Mouse (Mus musculus) layer of hippocampus, postnatal 10 days (tissue): ENCODE results near the gene Tpi1. TPM values are rescaled to one million over a fixed set of nuclear protein-coding genes. Genes with fewer than 3 reads are reported as not detected.
"Not testable (repeated sequence)": the region's sequence is repeated elsewhere in the genome, so short reads cannot be mapped to it uniquely, and the experiment has no call there.

ENCODE experiments used
- DNase-seq, 2 experiments: peaks; one replicate each; pipeline ENCODE4 v3.0.0; 2021; ENCODE audit warnings: low spot score in 2 of 2
- total RNA-seq, 2 experiments: library from RNA; stranded (reverse); gene quantifications; 2 replicates each; pipeline ENCODE4 v1.2.3; 2021

The Tpi1 gene
- total RNA-seq, 2 experiments from 2014 or later = 466 to 472 TPM

DNA sequence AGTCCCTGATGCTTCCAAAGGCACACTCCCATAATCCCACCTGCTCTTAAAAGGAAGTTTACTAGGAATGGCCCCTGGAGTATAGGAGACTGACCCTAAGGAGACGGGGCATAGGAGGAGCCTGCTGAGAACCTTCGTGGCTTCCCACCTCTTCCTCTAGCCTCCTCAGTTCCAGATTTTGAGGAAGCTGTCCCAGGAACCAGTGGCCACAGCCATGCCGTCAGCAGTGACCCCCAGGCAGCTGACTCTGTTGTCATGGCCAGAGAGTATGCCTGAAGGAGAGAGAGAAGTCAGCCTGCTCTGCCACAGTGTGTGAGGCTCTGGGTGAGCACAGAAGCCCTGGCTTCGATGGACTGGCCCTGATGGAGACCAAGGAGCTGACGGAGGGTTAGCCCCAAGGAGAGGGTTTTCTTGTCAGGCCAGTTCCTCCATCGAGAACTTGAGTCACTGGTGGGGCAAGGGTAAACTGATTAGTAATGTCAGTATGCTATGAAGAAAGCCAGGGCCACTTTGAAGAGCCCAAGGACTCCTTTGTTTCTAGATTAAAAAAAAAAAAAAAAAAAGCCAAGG, 20.5 kb upstream of the Tpi1 start:
- DNase-seq = no peak

DNA sequence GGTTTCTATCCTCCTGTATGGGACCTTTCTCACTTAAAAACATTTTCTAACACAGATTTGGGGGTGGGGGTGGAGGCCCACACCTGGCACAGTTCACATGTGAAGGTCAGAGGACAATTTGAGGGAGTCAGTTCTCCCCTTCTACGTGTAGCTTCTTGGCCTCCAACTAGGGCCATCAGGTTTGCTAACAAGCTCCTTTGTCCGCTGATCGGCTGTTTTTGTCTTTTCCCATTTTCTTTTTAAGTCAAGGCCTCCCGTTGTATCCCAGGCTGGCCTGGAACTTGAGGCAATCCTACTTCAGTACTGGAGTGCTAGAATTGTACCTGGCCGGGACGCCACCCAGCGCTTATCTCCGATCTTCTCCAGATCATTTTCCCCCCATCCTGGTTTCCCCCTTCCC, 17.6 kb upstream of the Tpi1 start:
- no peak for DNase-seq

DNA sequence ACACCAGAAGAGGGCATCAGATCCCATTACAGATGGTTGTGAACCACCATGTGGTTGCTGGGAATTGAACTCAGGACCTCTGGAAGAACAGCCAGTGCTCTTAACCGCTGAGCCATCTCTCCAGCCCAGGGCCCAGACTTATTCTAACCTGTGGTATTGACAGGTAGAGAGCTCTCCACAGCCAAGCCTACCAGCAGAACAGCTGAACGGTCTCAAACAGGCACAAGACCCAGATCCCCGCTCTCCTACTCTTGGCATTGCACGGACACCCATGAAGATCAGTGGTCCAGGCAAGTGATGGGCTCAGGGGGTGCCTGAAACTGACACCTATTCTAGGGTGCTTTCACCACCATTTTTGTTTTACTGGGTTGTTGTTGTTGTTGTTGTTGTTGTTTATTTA, 17.1 kb upstream of the Tpi1 start:
- DNase-seq = not testable (repeated sequence)

DNA sequence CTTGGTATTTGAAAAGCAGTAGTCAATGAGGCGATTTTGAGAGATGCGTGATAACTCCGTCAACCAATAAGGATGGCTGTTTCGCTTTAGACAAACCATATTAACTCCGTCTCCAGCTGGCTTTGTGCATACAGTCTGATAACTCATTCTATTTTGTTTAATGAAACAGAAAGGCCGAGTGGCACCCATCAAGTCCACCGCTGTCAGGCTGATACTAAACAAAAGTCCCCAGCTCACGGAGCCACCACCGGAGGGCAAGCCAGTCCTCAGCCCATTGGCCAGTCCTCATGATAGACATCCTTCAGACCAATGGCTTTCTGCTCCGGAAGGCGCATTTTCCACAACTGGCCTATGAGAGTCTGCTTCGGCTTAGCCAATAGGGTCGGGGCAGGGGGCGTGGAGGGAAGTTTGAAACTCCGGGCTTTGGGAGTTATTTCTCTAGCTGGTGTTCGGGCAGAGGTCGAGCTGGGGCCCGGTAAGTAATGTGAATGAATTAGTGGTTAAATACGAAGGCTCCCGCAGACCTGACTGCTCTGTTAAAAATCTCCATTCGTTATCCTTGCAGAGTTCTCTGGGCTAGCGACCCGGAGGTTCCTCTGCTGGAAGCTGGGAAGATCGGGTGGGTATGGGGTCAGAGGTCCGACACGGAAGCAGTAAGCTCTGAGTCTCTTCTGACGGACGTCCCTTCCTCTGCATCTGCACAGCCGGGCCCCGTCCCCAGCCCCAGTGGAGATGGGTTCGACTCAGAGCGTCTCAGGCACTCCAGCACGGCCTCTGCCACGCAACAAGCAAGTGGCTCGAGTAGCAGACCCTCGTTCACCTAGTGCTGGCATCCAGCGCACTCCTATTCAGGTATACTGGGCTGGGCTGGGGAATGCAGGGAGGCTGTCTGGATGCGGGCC, 16.0 kb upstream of the Tpi1 start:
- DNase-seq = peak; percentile 89 to 92

DNA sequence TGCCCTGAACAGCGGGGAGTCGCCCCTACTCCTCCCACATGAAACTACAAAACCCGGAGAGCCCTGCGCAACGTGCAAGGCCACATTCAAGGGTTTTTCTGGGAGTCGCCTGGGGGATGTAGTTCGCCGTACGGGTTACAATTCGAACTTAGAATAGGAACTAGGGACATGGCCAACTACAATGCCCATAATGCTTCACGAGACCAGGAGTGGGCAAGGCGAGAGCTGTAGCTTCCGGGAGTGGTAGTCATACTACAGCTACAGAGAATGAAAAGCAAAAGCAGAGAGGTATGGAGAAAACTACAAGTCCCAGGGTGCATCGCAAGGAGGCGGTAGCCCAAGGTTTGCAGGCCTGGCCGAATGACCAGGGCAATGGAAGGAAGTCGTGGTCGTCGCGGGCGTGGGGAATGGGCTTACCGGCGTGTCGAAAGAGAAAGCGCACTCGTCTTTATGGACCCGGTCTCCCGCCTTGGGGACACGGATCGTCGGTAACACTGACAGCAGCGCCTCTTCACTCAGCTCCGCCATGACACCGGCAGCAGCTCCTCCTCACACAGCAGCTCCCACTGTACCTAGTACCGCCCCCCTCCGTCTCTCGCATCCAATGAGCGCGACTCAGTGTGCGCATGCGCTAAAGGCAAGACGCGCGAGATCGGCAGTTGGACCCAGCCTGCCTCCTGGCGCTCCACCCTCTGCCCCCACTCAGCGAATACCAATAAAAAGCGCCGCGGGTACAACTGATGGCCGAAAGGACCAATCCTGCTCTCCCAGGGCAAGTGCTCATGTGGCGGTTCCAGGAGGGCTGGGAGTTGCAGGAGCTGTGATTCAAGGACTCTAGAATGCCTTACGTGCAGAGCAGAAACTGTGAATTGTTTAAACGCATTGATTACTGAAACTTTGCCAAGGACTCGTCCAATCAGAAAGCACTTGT, 15.0 kb upstream of the Tpi1 start, which contains the start of the genes Usp5 and Cdca3:
Gene Usp5 (minus strand): TSS at position 617 of the 931 bp plus-strand sequence.
Gene Cdca3 (plus strand): TSS at position 680 of the 931 bp plus-strand sequence.
- DNase-seq = peak; percentile 96 to 98

DNA sequence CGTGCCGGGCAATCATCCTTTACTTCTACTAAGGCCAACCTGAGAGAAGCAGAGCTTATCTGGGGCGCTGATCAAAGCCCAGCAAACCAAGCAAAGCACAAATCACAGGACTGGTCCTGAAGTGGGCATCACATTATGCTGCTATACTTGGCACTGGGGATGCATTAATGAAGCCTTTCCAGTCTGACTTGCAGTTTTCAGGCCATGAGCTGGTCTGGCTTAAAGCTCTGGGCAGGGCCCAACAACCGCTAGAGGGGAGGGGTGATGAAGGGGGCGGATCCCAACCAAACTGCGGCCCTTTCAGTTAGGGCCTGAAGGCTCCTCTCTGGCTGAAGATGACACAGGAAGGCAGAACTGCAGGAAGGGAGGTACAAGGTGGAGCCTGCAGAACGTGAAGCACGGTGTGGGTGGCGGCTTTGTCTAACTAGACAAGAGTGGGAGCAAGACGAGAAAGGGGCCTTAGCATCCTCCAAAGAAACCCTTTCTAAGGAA, 14.1 kb upstream of the Tpi1 start:
- peak in 1 of 2 experiments; percentile 43 for DNase-seq

DNA sequence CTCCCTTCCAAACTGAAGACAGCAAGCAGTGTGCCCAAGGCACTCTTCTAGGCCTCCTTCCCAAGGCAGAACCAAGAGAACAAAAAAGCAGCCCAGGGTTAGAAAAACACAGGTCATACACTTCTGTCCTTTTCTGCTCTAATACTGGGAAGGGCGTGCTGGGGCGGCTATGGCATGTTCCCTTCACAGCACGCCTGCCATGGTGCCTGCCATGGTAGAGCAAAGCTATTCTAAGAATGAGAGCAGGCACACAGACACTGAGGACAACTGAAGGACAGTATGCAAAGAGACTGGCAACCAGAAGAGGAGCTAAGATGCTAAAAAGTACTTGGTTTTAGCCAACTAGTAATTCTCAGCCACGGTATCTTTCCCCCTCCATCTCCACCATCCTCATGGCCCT, 8.0 kb upstream of the Tpi1 start:
- no peak for DNase-seq

DNA sequence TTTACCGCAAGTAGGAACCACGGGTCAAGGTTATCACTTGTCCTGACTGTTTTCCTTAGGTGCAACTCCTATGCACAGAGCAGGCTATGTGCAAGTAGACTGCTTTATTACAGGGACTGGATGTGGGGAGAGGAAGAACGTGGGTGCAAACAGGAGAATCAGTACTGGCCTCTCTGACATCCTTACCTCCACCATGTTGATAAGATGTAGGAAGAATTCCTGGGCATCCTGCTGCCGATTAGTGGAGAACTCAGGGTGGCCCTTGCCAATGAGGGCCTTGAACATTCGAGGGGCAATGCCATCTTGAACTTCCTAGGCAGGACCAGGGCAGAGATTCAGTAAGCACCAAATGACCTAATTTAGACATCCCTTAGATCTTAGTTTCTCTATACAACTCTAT, 6.8 kb upstream of the Tpi1 start:
- DNase-seq = no peak

DNA sequence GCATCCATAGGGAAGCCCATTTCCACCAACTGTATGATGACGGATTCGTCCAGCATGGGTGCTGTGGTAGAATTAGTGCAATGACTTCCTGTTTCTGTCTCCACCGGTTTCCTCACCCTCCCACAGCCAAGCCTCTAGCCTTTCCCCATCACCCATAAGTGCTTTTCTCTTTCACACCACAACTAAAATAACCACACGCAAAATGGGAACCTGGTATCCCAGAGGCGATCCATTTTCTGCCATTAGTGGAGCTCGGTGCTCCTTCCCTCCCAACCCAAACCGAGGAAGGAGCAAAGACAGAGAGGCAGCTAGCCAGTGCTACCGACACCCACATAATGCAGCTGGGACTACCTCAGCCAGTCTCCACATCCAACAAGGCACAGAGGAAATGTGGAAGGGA, 3.9 kb upstream of the Tpi1 start:
- no peak for DNase-seq

DNA sequence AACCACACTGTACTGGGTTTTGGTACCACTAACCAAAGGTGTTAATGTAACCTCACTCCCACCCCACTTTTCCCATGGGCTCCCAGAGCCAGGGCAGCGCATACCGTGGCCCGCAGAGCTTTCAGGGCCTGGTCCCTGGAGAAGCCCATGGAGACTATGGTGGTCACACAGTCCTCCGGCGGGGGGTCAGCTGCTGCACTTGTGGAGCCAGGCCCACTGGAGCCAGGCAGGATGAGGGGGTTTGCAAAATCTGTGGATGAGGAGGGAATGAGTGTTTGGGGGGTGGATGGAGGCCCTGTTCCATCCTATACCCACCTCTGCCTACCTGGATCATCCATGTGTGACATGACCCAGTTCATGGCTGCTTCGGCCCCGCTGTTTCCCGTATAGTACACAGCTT, 3.5 kb upstream of the Tpi1 start:
- DNase-seq = no peak

DNA sequence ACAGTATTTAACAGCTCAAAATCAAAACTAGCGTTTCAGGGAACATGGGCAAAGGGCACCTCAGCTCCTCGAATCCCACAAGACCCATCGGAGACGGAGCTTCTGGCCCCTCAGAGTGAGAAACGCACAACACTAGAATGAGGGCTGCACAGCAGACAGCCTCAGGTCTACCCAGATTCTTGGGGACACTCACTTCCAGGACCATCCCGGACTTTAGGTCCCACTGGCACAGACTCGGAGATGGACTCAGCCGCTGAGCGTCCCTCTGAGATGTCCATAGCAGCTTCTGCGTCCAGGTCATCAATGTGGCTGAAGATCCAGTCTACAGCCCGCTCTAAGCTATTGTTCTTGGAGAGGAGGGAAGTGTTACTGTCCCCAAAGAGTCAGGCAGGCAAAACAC, 3.0 kb upstream of the Tpi1 start:
- DNase-seq = no peak

DNA sequence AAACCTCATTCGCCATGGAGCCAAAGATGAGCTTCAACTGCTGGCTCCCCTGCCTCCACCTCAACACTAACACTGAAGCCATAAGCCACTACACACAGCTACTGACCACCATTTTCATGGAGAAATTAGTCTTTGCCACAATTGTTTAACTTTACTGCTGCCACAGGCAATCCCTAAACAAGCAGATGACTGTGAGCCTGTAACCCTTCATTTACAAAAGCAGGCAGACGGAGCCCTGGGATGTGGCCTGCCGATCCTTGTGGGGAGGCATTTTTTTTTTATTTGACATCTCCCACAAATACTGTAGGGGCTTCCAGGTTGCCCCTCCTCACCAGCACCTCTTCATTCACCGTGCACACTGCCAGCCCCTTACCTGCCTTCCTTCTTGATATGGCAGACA, 2.5 kb upstream of the Tpi1 start:
- no peak for DNase-seq

DNA sequence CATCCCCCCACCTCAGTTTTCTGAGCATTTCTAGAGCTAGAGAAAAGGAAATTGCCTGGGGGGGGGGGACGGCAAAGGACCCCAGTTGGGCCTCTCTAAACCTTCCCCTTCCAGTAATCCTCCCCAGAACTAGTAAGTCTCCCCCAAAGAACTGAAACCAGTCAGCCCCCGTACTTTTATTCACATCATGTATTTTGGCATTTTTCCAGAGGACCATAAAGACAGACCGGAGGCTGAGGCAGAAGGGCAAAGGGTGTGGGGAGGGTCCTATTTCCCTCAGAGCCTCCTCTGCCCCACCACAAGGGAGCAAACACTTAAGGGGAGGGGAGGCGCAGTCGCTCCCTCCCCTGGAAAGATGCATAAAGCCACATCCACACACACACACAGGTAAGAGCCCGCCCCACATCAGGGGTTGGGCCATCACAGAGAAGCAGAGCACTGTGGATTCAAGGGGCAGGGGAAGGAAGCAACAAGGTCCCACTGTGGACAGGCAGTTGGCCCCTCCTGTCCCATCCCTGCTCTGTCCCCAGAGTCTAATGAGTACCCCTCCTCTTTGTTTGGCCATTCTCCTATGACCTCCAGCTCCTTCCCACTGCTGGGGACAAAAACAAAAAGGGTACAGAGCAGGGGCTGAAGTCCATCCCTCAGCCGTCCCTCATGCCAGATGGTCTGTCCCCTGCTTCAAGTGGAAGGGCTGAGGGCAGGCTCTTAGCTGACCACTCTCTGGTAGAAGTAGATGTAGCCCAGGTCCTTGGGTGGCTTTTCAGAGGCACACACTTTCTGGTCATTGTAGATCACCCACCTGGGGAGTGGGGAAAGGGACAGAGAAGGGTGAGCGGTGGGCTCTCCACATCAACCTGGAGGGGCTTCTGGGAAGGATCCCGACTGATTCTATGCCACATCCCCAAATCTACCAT, 1.0 kb upstream of the Tpi1 start:
- no peak for DNase-seq

DNA sequence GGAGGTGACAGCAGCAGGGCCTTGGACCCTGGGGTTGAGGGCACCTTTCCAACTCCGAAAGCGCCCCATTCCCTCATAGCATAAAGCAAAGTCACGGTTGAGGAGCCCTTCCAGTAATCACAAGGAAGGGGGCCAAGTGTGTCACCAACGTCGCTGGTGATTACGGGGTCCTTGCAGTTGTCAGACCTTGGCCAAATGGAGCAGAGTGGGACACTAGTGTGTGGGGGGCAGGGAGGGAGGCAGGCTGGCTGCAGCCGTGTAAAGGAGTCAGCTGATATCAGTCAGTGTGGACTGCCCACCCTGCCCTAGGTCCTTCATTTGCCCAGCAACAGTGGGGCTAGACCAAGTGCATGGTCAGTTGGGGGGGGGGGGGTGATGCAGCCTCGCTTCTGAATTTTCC, 352 bp upstream of the Tpi1 start:
- no peak for DNase-seq

DNA sequence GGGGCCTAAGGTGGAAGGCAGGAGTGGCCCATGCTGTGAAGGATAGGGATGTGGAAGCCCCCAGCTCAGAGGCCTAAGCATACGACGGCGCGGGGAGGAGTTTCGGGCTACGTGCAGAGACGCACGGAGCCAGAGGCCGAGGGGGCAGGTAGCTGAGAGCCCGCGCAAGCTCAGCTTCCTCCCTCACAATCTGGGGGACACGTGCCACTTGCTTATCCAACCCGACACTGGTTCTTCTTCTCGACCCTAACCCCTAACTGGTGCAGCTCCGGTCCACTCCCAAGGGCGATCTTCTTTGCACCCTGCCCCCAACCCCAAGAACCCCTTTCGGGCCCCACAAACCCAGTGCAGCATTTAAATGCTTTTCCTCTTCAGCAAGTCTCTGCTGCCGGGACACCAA, 600 bp downstream of the Tpi1 start:
- DNase-seq = peak; percentile 68 to 73

DNA sequence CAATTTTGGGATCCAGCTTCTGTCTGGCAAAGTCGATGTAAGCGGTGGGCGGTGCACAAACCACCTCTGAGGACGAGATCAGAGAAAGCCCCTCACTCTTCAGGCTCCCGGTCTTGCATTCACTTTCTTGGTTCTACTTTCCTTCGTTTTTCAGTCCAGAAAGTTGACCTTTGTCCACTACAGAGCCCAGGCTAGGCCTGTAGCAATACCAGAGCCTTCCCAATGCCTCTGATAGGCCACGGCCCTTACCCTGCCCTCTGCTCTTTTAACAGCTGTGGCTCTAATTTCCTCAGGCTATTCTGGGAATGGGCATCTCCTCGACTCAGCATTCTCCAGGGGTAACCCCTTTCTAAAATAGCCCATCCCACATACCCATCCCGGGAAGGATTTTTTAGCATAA, 1.2 kb downstream of the Tpi1 start:
- DNase-seq = no peak

DNA sequence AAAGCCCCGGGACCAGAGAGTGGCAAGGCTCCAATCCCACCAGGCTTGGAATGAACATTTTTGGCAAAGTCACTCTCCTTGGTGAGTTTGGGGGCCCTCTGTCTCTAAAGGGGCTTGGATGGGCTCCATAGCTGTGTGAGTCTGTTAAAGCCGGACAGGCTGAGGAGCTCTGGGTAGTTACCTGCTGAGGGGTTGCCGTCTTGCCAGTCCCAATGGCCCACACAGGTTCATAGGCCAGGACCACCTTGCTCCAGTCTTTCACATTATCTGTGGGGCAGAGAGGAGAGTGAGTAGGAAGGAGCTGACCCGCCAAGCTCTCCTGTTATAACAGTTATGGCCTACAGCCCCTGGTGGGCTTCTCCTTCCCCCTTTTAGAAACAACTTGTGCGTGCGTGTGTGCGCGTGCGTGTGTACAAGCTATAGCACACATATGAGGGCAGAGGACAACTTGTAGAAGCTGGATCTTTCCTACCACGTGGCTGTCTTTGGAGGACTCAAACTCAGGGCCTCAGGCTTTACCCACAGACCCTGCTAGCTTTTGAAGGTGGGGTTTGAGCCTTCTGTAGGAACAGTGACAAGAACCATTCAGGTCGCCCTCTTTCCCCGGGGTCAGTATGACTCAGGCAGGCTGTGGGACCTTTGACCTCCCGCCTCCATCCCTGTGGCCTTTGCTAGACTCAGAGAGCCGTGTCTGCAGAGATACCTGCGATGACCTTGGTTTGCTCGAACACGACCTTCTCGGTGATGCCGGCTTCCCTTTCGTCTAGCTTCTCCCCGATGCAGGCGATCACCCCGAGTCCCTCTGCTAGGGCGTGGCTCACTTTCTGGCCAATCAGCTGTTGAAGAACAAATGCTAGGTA, 2.2 kb downstream of the Tpi1 start:
- no peak for DNase-seq

DNA sequence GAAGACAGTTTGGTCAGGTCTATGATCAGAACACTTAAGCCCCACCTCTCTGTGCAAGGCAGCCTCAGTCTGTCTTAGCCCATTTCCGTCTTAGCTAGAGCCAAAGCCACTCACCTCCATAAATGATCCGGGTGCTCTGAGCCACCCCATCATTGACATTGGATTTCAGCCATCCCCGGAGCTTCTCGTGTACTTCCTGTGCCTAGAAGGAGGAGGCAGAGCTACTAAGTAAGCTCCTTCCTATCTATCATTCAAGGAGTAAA, 2.8 kb downstream of the Tpi1 start:
- no peak for DNase-seq

DNA sequence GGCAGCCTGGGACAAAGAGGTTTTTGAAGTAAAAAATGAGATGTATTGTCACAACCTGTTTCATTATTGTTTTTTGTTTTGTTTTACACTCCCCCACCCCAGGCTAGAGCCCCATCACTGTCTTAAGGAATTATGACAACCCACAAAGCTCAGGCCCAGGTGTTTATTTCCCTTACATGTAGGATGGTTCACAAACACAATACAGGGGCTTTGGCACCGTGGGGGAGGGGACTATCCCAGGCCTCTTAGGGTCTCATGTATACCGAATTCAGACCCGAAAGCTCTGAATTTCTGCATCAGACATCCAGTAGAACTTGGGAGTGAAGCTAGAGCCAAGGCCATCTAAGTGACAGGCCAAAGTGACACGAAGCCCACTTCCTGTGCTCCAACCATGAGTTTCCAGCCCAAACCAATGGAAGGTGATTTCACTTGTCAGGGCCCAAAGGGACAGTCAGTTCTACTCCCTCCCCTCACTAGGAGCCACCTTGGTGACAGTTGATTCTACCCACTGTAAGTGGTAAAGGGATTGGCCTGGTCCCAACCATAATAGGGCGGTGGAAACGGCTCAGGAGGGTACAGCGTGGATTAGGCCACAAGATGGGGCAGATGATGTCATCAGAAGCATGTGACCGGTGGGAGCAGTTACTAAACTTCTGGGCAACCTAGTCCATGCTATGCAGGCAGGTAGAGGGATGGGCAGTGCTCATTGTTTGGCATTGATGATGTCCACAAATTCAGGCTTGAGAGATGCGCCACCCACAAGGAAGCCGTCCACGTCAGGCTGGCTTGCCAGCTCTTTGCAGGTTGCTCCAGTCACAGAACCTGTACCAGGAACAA, 3.3 kb downstream of the Tpi1 start:
- not testable (repeated sequence) for DNase-seq
